Mouse (Mus musculus): ENCODE results near the gene Lias. TPM values are rescaled to one million over a fixed set of nuclear protein-coding genes. Genes with fewer than 3 reads are reported as not detected.

Gene Lias
- polyA plus RNA-seq, 1 experiment, result 47.0 TPM

DNA sequence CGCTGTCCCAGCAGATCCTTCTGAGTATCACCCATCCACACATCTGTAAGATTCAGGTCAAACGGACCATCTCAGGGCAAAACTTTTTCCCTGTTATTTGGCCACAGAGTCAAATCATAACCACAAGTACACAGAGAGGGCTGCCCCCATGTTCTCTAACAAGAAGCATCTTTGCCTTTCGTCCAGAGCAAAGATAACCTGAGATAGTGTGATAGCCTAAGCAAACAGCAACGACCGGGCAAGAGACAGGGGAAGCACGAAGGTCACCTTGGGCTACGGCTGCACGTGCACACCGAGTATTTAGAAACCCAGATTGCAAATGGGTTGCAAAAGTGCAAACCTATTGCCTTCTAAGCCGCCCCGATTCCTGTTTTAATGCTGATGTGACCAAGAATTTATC is 23.5 kb upstream of the Lias start:
- TF ChIP-seq POLR2A (IDR thresholded peaks at IDR 0.05; ENCODE audit: borderline replicate concordance, insufficient read depth, low read length) (no peak), CTCF (IDR thresholded peaks at IDR 0.05; ENCODE audit: borderline replicate concordance, insufficient read depth, low read depth, low read length) (no peak)
- Histone ChIP-seq H3K4me1 (ENCODE audit: control insufficient read depth, insufficient read depth, low read length) (no peaks in the 10 kb centered on the region), H3K27me3 (ENCODE audit: control insufficient read depth, insufficient read depth, low read length) (no peaks in the 10 kb centered on the region), H3K4me3 (replicated peaks; ENCODE audit: insufficient read depth, low read depth, low read length) (no peak overlapping the region), H3K27ac (ENCODE audit: insufficient read depth, low read length) (no peak overlapping the region)
- DNase-seq, result no peak
- 91% methylated on average over 11 of the region's 11 CpGs for WGBS

DNA sequence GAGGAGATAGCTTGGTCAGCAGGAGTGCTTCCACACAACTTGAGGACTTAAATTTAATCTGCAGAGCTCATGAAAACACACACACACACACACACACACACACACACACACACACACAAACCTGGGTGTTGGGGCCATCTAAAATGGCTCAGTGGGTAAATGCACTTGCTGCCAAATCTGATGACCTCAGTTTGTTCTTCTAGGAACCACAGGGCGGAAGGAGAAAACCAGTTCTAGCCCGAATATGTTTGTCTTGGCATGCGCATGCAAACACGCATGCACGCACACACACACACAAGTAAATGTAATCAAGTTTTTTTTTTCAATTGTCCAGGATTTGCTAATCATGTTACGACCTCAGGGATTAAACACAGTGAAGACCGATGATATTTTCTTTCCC is 19.7 kb upstream of the Lias start:
- H3K4me3 ChIP-seq (replicated peaks; ENCODE audit: insufficient read depth, low read depth, low read length), result no peak overlapping the region
- no peaks in the 10 kb centered on the region for H3K27me3 ChIP-seq (ENCODE audit: control insufficient read depth, insufficient read depth, low read length)
- WGBS, result 90% methylated on average over 7 of the region's 7 CpGs
- DNase-seq, result no peak
- no peak overlapping the region for H3K27ac ChIP-seq (ENCODE audit: insufficient read depth, low read length)
- TF ChIP-seq CTCF (IDR thresholded peaks at IDR 0.05; ENCODE audit: borderline replicate concordance, insufficient read depth, low read depth, low read length), result no peak
- no peak for TF ChIP-seq POLR2A (IDR thresholded peaks at IDR 0.05; ENCODE audit: borderline replicate concordance, insufficient read depth, low read length)
- no peaks in the 10 kb centered on the region for H3K4me1 ChIP-seq (ENCODE audit: control insufficient read depth, insufficient read depth, low read length)

DNA sequence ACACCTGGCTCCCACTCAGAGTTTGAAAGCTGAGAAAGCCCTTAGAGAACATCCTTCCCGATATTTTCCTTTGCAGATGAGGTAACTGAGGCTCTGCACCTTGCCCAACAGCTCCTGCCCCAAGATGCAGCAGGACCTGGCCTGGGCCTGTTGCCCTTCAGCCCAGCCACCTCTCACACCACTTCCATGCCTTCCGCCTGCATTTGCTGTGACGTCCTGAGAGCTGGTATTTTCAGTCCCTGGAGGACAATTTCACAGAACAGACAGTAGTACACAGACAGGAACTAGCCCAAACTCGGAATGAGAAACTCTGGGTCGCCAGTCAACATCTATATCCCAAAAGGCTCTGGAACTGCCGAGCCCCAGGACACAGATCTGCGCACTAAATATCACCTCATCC is 16.6 kb upstream of the Lias start:
- DNase-seq, result no peak
- Histone ChIP-seq H3K4me3 (replicated peaks; ENCODE audit: insufficient read depth, low read depth, low read length) (no peak overlapping the region), H3K4me1 (ENCODE audit: control insufficient read depth, insufficient read depth, low read length) (no peaks in the 10 kb centered on the region), H3K27ac (ENCODE audit: insufficient read depth, low read length) (no peak overlapping the region), H3K27me3 (ENCODE audit: control insufficient read depth, insufficient read depth, low read length) (no peaks in the 10 kb centered on the region)
- 80% methylated on average over 7 of the region's 7 CpGs for WGBS
- TF ChIP-seq CTCF (IDR thresholded peaks at IDR 0.05; ENCODE audit: borderline replicate concordance, insufficient read depth, low read depth, low read length) (no peak), POLR2A (IDR thresholded peaks at IDR 0.05; ENCODE audit: borderline replicate concordance, insufficient read depth, low read length) (no peak)

DNA sequence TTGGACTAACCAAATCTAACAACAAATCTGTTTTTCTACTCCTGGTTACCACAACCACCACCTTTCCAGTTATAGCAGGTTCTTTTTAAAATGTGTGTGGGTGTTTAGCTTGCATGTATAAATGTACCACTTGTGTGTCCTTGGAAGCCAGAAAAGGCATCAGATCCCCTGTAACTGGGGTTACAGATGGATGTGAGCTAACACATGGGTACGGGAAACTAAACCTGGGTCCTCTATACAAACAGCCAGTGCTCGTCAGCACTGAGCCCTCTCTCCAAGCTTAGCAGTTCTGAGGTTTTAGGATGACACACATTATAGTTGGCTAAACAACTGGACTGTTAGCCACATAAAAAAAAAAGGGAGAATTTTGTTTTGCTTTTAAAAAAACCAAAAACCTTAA is 5.6 kb upstream of the Lias start:
- TF ChIP-seq CTCF (IDR thresholded peaks at IDR 0.05; ENCODE audit: borderline replicate concordance, insufficient read depth, low read depth, low read length) (no peak), POLR2A (IDR thresholded peaks at IDR 0.05; ENCODE audit: borderline replicate concordance, insufficient read depth, low read length) (no peak)
- WGBS, result 86% methylated on average over 2 of the region's 2 CpGs
- DNase-seq, result no peak
- H3K4me1 ChIP-seq (ENCODE audit: control insufficient read depth, insufficient read depth, low read length), result no peaks in the 10 kb centered on the region; the same call in 1 of the 2 replicates
- H3K27me3 ChIP-seq (ENCODE audit: control insufficient read depth, insufficient read depth, low read length), result no peaks in the 10 kb centered on the region
- H3K4me3 ChIP-seq (replicated peaks; ENCODE audit: insufficient read depth, low read depth, low read length), result no peak overlapping the region
- no peak overlapping the region for H3K27ac ChIP-seq (ENCODE audit: insufficient read depth, low read length)

DNA sequence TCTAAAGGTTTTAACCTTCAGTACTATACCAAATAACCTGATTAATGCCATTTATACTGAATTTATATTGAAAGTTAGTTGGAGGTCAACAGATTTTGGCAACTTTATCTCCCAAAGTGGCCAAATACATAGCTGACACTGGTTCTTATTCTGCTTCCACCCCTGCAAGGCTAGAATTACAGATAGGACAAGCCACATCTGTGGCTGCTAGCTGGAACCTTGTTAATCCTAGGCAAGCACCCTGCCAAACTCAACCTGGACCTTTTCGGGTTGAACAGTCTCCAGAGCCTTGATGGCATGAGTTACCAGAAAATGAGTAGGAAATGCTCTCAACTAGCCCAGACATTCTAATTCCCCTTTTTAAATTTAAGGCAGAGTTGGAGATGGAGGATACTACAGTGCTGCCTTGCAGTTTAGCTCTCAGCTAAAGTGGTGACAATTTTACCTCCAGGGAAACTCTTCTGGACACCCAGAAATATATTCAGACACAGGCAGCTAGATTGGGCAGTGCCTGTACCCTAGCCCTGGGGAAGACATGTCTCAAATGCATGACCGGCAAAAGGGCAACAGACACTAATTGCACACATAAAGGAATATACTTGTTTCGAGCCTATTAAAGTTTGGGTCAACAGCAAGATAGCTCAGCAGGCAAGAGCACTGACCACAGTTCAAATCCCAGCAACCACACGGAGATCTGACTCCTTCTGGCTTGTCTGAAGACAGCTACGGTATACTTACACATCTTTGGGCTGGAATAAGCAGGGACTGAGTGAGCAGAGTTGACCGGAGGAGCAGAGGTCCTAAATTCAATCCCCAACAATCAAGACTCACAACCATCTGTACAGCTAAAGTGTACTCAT is 4.1 kb upstream of the Lias start:
- H3K27ac ChIP-seq (ENCODE audit: insufficient read depth, low read length), result no peak overlapping the region
- no peaks in the 10 kb centered on the region; the same call in 1 of the 2 replicates for H3K4me1 ChIP-seq (ENCODE audit: control insufficient read depth, insufficient read depth, low read length)
- no peak overlapping the region for H3K4me3 ChIP-seq (replicated peaks; ENCODE audit: insufficient read depth, low read depth, low read length)
- no peaks in the 10 kb centered on the region for H3K27me3 ChIP-seq (ENCODE audit: control insufficient read depth, insufficient read depth, low read length)
- DNase-seq, result no peak
- 71% methylated on average over 6 of the region's 6 CpGs for WGBS
- TF ChIP-seq POLR2A (IDR thresholded peaks at IDR 0.05; ENCODE audit: borderline replicate concordance, insufficient read depth, low read length), result no peak
- TF ChIP-seq CTCF (IDR thresholded peaks at IDR 0.05; ENCODE audit: borderline replicate concordance, insufficient read depth, low read depth, low read length), result no peak

DNA sequence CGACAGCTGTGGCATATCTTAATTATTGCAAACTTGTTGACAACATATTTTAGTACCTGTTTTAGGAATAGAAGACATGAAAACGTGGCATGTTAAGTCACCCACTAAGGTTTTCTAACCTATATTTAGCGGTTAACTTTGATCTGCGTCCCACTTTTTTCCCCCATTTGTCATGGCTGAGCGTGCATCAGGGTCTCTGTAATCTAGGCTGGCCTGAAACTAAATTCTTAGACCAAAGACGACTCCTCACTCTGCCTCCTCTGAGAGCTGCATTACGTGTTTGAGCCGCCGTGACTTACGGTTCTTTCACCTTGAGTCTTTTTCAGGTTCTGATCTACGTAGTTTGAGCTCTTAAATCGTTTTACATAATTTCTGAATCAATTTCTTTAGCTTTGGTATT is 456 bp downstream of the Lias start:
- 2% methylated on average over 12 of the region's 12 CpGs for WGBS
- DNase-seq, result no peak
- Histone ChIP-seq H3K27me3 (ENCODE audit: control insufficient read depth, insufficient read depth, low read length) (no peaks in the 10 kb centered on the region), H3K4me1 (ENCODE audit: control insufficient read depth, insufficient read depth, low read length) (no peaks in the 10 kb centered on the region; the same call in 1 of the 2 replicates), H3K4me3 (replicated peaks; ENCODE audit: insufficient read depth, low read depth, low read length) (peak overlapping the region; percentile 86), H3K27ac (ENCODE audit: insufficient read depth, low read length) (no peak overlapping the region)
- TF ChIP-seq POLR2A (IDR thresholded peaks at IDR 0.05; ENCODE audit: borderline replicate concordance, insufficient read depth, low read length), result no peak
- no peak for TF ChIP-seq CTCF (IDR thresholded peaks at IDR 0.05; ENCODE audit: borderline replicate concordance, insufficient read depth, low read depth, low read length)

DNA sequence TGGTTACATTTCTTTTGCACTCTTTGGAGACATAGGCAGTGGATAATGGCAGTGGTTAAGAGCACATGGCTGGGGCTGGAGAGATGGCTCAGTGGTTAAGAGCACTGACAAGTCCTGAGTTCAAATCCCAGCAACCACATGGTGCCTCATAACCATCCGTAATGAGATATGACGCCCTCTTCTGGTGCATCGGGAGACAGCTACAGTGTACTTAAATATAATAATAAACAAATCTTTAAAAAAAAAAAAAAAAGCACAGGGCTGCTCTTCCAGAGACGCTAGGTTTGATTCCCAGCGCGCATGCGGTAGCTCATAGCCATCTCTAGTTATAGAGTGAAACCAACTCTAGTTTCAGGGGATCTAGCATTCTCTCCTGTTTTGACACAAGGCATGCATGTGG is 3.1 kb downstream of the Lias start:
- no peak for DNase-seq
- WGBS, result 86% methylated on average over 7 of the region's 7 CpGs
- Histone ChIP-seq H3K4me1 (ENCODE audit: control insufficient read depth, insufficient read depth, low read length) (no peaks in the 10 kb centered on the region; the same call in 1 of the 2 replicates), H3K27ac (ENCODE audit: insufficient read depth, low read length) (no peak overlapping the region), H3K4me3 (replicated peaks; ENCODE audit: insufficient read depth, low read depth, low read length) (no peak overlapping the region), H3K27me3 (ENCODE audit: control insufficient read depth, insufficient read depth, low read length) (no peaks in the 10 kb centered on the region)
- TF ChIP-seq CTCF (IDR thresholded peaks at IDR 0.05; ENCODE audit: borderline replicate concordance, insufficient read depth, low read depth, low read length), result no peak
- no peak for TF ChIP-seq POLR2A (IDR thresholded peaks at IDR 0.05; ENCODE audit: borderline replicate concordance, insufficient read depth, low read length)

All from cerebellum, adult 2 months (tissue).